Mouse (Mus musculus): ENCODE data around the gene Npas2. TPM values are rescaled to one million over a fixed set of nuclear protein-coding genes. Genes with fewer than 3 reads are reported as not detected.
A peak's percentile ranks its signal among the peaks of the same experiment; 100 is the strongest.

Gene Npas2
- polyA plus RNA-seq, 1 experiment from 2014 or later = 0.64 TPM

- WGBS = 54% methylated on average over 6 of the region's 6 CpGs
- H3K27ac ChIP-seq = no peak overlapping the region
- no peak overlapping the region for H3K4me2 ChIP-seq (replicated peaks)
- H3K4me1 ChIP-seq (replicated peaks) = no peaks in the 10 kb centered on the region
- no peaks in the 10 kb centered on the region for H3K27me3 ChIP-seq (replicated peaks)
- H3K36me3 ChIP-seq = no peaks in the 10 kb centered on the region
- no peaks in the 10 kb centered on the region for H3K9me3 ChIP-seq
- H3K9ac ChIP-seq = no peak overlapping the region
- no peak overlapping the region for H3K4me3 ChIP-seq (replicated peaks)
- no peak for ATAC-seq
These were observed 128.4 kb downstream of the Npas2 start for GRCm38 (mm10) chr1:39321954-39322353.

- WGBS = 88% methylated on average over 6 of the region's 6 CpGs
These were observed 131.7 kb downstream of the Npas2 start for GRCm38 (mm10) chr1:39325228-39325627.

GRCm38 (mm10) chr1:39327546-39327945 lies 134.0 kb downstream of the Npas2 start:
- ATAC-seq = no peak
- H3K4me3 ChIP-seq (replicated peaks) = no peak overlapping the region
- H3K27ac ChIP-seq = no peak overlapping the region
- H3K9ac ChIP-seq = no peak overlapping the region
- H3K27me3 ChIP-seq (replicated peaks) = no peaks in the 10 kb centered on the region
- no peak overlapping the region for H3K4me2 ChIP-seq (replicated peaks)
- WGBS = 79% methylated on average over 7 of the region's 7 CpGs
- no peaks in the 10 kb centered on the region for H3K9me3 ChIP-seq
- H3K4me1 ChIP-seq (replicated peaks) = no peaks in the 10 kb centered on the region
- H3K36me3 ChIP-seq = no peaks in the 10 kb centered on the region

More at GRCm38 (mm10) chr1:39325228-39325627, 131.7 kb downstream of the Npas2 start:
- no peak for ATAC-seq
- no peaks in the 10 kb centered on the region for H3K27me3 ChIP-seq (replicated peaks)
- no peaks in the 10 kb centered on the region for H3K36me3 ChIP-seq
- H3K4me1 ChIP-seq (replicated peaks) = no peaks in the 10 kb centered on the region
- no peak overlapping the region for H3K27ac ChIP-seq
- no peak overlapping the region for H3K4me2 ChIP-seq (replicated peaks)
- H3K9ac ChIP-seq = no peak overlapping the region
- H3K9me3 ChIP-seq = no peaks in the 10 kb centered on the region
- H3K4me3 ChIP-seq (replicated peaks) = no peak overlapping the region

GRCm38 (mm10) chr1:39330857-39331594 lies 137.5 kb downstream of the Npas2 start:
- Histone ChIP-seq H3K9me3 (no peaks in the 10 kb centered on the region), H3K4me1 (replicated peaks) (no peaks in the 10 kb centered on the region), H3K4me2 (replicated peaks) (no peak overlapping the region), H3K9ac (no peak overlapping the region), H3K27me3 (replicated peaks) (no peaks in the 10 kb centered on the region), H3K4me3 (replicated peaks) (no peak overlapping the region), H3K27ac (no peak overlapping the region), H3K36me3 (no peaks in the 10 kb centered on the region)
- 71% methylated on average over 7 of the region's 7 CpGs for WGBS
- peak; percentile 57 for ATAC-seq

GRCm38 (mm10) chr1:39332456-39332855 lies 138.9 kb downstream of the Npas2 start:
- no peak overlapping the region for H3K4me3 ChIP-seq (replicated peaks)
- no peaks in the 10 kb centered on the region for H3K9me3 ChIP-seq
- no peak overlapping the region for H3K27ac ChIP-seq
- no peaks in the 10 kb centered on the region for H3K36me3 ChIP-seq
- no peak overlapping the region for H3K4me2 ChIP-seq (replicated peaks)
- no peaks in the 10 kb centered on the region for H3K27me3 ChIP-seq (replicated peaks)
- peak; percentile 77 for ATAC-seq
- no peak overlapping the region for H3K9ac ChIP-seq
- WGBS = 67% methylated on average over 4 of the region's 4 CpGs
- no peaks in the 10 kb centered on the region for H3K4me1 ChIP-seq (replicated peaks)

GRCm38 (mm10) chr1:39335561-39336196 lies 142.1 kb downstream of the Npas2 start:
- H3K4me2 ChIP-seq (replicated peaks) = 0 out of 2 replicates have a peak overlapping the region, but pooled peaks have one; percentile 2
- no peaks in the 10 kb centered on the region for H3K27me3 ChIP-seq (replicated peaks)
- H3K4me3 ChIP-seq (replicated peaks) = no peak overlapping the region
- H3K27ac ChIP-seq = no peak overlapping the region
- 0 out of 2 replicates have a peak, but pooled peaks have one; percentile 20 for ATAC-seq
- H3K36me3 ChIP-seq = no peaks in the 10 kb centered on the region
- no peaks in the 10 kb centered on the region for H3K4me1 ChIP-seq (replicated peaks)
- no peak overlapping the region for H3K9ac ChIP-seq
- H3K9me3 ChIP-seq = no peaks in the 10 kb centered on the region
- WGBS = 27% methylated on average over 15 of the region's 15 CpGs

- Histone ChIP-seq H3K4me1 (replicated peaks) (no peaks in the 10 kb centered on the region), H3K4me3 (replicated peaks) (no peak overlapping the region), H3K27me3 (replicated peaks) (no peaks in the 10 kb centered on the region), H3K4me2 (replicated peaks) (no peak overlapping the region), H3K9me3 (no peaks in the 10 kb centered on the region), H3K36me3 (no peaks in the 10 kb centered on the region), H3K9ac (no peak overlapping the region), H3K27ac (no peak overlapping the region)
- 88% methylated on average over 8 of the region's 8 CpGs for WGBS
- no peak for ATAC-seq
These were observed 143.3 kb downstream of the Npas2 start for GRCm38 (mm10) chr1:39336788-39337187.

- 71% methylated on average over 10 of the region's 10 CpGs for WGBS
These were observed 145.3 kb downstream of the Npas2 start for GRCm38 (mm10) chr1:39338831-39339230.

GRCm38 (mm10) chr1:39339455-39339854 lies 145.9 kb downstream of the Npas2 start:
- 33% methylated on average over 5 of the region's 5 CpGs for WGBS
- Histone ChIP-seq H3K27ac (no peak overlapping the region), H3K4me3 (replicated peaks) (no peak overlapping the region), H3K36me3 (no peaks in the 10 kb centered on the region), H3K9ac (no peak overlapping the region), H3K4me1 (replicated peaks) (no peaks in the 10 kb centered on the region), H3K27me3 (replicated peaks) (no peaks in the 10 kb centered on the region), H3K9me3 (no peaks in the 10 kb centered on the region), H3K4me2 (replicated peaks) (no peak overlapping the region)
- peak; percentile 76 for ATAC-seq

More at GRCm38 (mm10) chr1:39338831-39339230, 145.3 kb downstream of the Npas2 start:
- Histone ChIP-seq H3K4me3 (replicated peaks) (no peak overlapping the region), H3K27me3 (replicated peaks) (no peaks in the 10 kb centered on the region), H3K36me3 (no peaks in the 10 kb centered on the region), H3K4me2 (replicated peaks) (no peak overlapping the region), H3K4me1 (replicated peaks) (no peaks in the 10 kb centered on the region), H3K9me3 (no peaks in the 10 kb centered on the region), H3K9ac (no peak overlapping the region), H3K27ac (no peak overlapping the region)
- no peak for ATAC-seq

GRCm38 (mm10) chr1:39340156-39340555 lies 146.6 kb downstream of the Npas2 start:
- H3K9me3 ChIP-seq = no peaks in the 10 kb centered on the region
- H3K4me2 ChIP-seq (replicated peaks) = no peak overlapping the region
- H3K4me3 ChIP-seq (replicated peaks) = no peak overlapping the region
- H3K27ac ChIP-seq = no peak overlapping the region
- 68% methylated on average over 6 of the region's 6 CpGs for WGBS
- no peak for ATAC-seq
- no peak overlapping the region for H3K9ac ChIP-seq
- H3K36me3 ChIP-seq = no peaks in the 10 kb centered on the region
- H3K27me3 ChIP-seq (replicated peaks) = no peaks in the 10 kb centered on the region
- H3K4me1 ChIP-seq (replicated peaks) = no peaks in the 10 kb centered on the region

- no peak overlapping the region for H3K4me2 ChIP-seq (replicated peaks)
- ATAC-seq = peak; percentile 69
- no peak overlapping the region for H3K9ac ChIP-seq
- H3K4me3 ChIP-seq (replicated peaks) = no peak overlapping the region
- H3K4me1 ChIP-seq (replicated peaks) = no peaks in the 10 kb centered on the region
- H3K36me3 ChIP-seq = no peaks in the 10 kb centered on the region
- H3K27ac ChIP-seq = no peak overlapping the region
- 16% methylated on average over 8 of the region's 8 CpGs for WGBS
- no peaks in the 10 kb centered on the region for H3K27me3 ChIP-seq (replicated peaks)
- no peaks in the 10 kb centered on the region for H3K9me3 ChIP-seq
These were observed 147.1 kb downstream of the Npas2 start for GRCm38 (mm10) chr1:39340647-39341046.

- H3K4me3 ChIP-seq (replicated peaks) = no peak overlapping the region
- no peaks in the 10 kb centered on the region for H3K4me1 ChIP-seq (replicated peaks)
- no peak overlapping the region for H3K4me2 ChIP-seq (replicated peaks)
- no peaks in the 10 kb centered on the region for H3K27me3 ChIP-seq (replicated peaks)
- H3K27ac ChIP-seq = no peak overlapping the region
- no peaks in the 10 kb centered on the region for H3K9me3 ChIP-seq
- no peak overlapping the region for H3K9ac ChIP-seq
- 78% methylated on average over 4 of the region's 4 CpGs for WGBS
- ATAC-seq = no peak
- no peaks in the 10 kb centered on the region for H3K36me3 ChIP-seq
These were observed 148.3 kb downstream of the Npas2 start for GRCm38 (mm10) chr1:39341807-39342206.

GRCm38 (mm10) chr1:39343242-39343641 lies 149.7 kb downstream of the Npas2 start:
- Histone ChIP-seq H3K27ac (no peak overlapping the region), H3K4me2 (replicated peaks) (no peak overlapping the region), H3K4me1 (replicated peaks) (no peaks in the 10 kb centered on the region), H3K27me3 (replicated peaks) (no peaks in the 10 kb centered on the region), H3K9ac (no peak overlapping the region), H3K9me3 (no peaks in the 10 kb centered on the region), H3K36me3 (no peaks in the 10 kb centered on the region), H3K4me3 (replicated peaks) (no peak overlapping the region)
- WGBS = 81% methylated on average over 5 of the region's 5 CpGs
- no peak for ATAC-seq
